Mouse (Mus musculus): ENCODE results near the gene Crip1.

DNA sequence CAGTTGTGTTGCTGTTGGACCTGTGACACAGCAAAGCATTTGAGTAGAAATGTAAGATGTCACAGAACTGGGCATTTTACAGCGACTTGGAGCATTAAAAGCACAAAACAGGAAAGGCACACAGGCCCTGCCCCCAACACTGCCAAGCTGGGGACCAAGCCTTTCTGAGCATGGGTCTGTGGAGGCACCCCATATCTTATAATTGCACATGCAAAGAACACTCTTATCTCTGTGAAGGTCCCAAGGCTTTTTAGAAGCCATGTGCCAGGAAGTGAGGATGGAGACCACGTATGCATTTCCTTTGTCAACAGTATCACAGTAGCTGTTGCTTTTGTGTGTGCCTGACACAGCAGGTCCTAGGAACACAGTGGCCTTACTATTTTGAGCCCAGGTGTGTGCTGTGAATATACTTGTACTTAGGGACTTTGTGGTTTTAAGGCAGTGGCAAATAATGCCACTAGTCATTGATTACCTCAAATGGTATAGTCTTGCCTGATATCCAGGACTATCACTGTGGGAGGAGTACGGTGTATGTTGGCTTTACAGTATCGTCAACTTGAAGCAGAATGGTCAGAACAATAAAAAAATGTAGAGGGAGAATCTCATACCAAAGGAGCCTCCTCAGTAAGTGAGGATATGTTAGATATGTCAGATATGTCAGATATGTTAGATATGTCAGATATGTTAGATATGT, 38.5 kb upstream of the Crip1 start:
- TF ChIP-seq GATA1 (IDR thresholded peaks at IDR 0.05; ENCODE audit: low read length) (peak; percentile 66), TAL1 (IDR thresholded peaks at IDR 0.05; ENCODE audit: low read length) (peak; percentile 72)

Data from erythroblast, embryonic 14.5 days (primary cell).